Mouse (Mus musculus): ENCODE data around the gene Emx1. TPM values are rescaled to one million over a fixed set of nuclear protein-coding genes. Genes with fewer than 3 reads are reported as not detected.

Gene Emx1
- polyA plus RNA-seq, 2 experiments, result 0.63 TPM; not detected in 1

GRCm38 (mm10) chr6:85218684-85219445 lies 31.6 kb downstream of the Emx1 start:
- Histone ChIP-seq H3K27ac (replicated peaks; ENCODE audit: low read depth, low read length) (no peak overlapping the region), H3K9me3 (ENCODE audit: control insufficient read depth, low read length) (no peaks in the 10 kb centered on the region), H3K4me1 (ENCODE audit: control insufficient read depth, insufficient read depth, low read length) (peaks cover 13% of the 10 kb centered on the region; the same call in 1 of the 2 replicates), H3K9ac (ENCODE audit: low read depth, low read length, severe bottlenecking) (no peak overlapping the region), H3K4me3 (replicated peaks; ENCODE audit: low read length) (no peak overlapping the region), H3K36me3 (ENCODE audit: control insufficient read depth, insufficient read depth, low read length) (no peaks in the 10 kb centered on the region), H3K27me3 (ENCODE audit: control insufficient read depth, insufficient read depth, low read length) (no peaks in the 10 kb centered on the region), H3K4me2 (replicated peaks; ENCODE audit: low read depth, low read length, severe bottlenecking) (no peak overlapping the region)
- 38% methylated on average over 5 of the region's 5 CpGs for WGBS
- no peak for ATAC-seq (ENCODE audit: low FRiP score, low read depth)
- TF ChIP-seq POLR2A (IDR thresholded peaks at IDR 0.05; ENCODE audit: borderline replicate concordance, extremely low read depth, insufficient read depth, insufficient read length), result no peak
- DNase-seq (ENCODE audit: low spot score), result no peak

DNA sequence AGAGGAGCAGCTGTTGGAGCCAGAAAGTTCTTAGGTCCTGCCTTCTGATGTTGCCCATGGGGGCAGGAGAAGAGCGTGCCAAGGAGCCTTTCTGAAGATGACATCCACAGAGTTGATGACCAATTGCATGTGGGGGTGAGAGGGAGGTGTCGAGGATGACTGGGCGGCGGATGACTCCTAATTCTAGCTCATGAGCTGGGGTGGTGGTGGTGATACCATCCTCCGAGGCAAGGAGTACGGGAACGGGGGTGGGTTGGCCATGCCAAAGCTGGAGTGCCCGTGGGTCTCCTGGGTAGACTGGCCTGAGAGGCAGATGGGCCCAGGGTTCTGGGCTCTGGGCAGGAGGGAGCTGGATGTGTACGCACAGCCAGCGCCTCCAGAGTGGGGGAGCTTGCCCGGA lies 32.5 kb downstream of the Emx1 start:
- no peak for ATAC-seq (ENCODE audit: low FRiP score, low read depth)
- no peak for TF ChIP-seq POLR2A (IDR thresholded peaks at IDR 0.05; ENCODE audit: borderline replicate concordance, extremely low read depth, insufficient read depth, insufficient read length)
- H3K4me1 ChIP-seq (ENCODE audit: control insufficient read depth, insufficient read depth, low read length), result peaks cover 13% of the 10 kb centered on the region; the same call in 1 of the 2 replicates
- H3K27me3 ChIP-seq (ENCODE audit: control insufficient read depth, insufficient read depth, low read length), result no peaks in the 10 kb centered on the region
- H3K4me3 ChIP-seq (replicated peaks; ENCODE audit: low read length), result no peak overlapping the region
- 93% methylated on average over 11 of the region's 11 CpGs for WGBS
- H3K36me3 ChIP-seq (ENCODE audit: control insufficient read depth, insufficient read depth, low read length), result no peaks in the 10 kb centered on the region
- no peak overlapping the region for H3K27ac ChIP-seq (replicated peaks; ENCODE audit: low read depth, low read length)
- H3K9ac ChIP-seq (ENCODE audit: low read depth, low read length, severe bottlenecking), result no peak overlapping the region
- H3K9me3 ChIP-seq (ENCODE audit: control insufficient read depth, low read length), result no peaks in the 10 kb centered on the region
- H3K4me2 ChIP-seq (replicated peaks; ENCODE audit: low read depth, low read length, severe bottlenecking), result no peak overlapping the region
- DNase-seq (ENCODE audit: low spot score), result no peak

GRCm38 (mm10) chr6:85220917-85221316 lies 33.7 kb downstream of the Emx1 start:
- Histone ChIP-seq H3K27me3 (ENCODE audit: control insufficient read depth, insufficient read depth, low read length) (no peaks in the 10 kb centered on the region), H3K4me1 (ENCODE audit: control insufficient read depth, insufficient read depth, low read length) (peaks cover 13% of the 10 kb centered on the region; the same call in 1 of the 2 replicates), H3K4me3 (replicated peaks; ENCODE audit: low read length) (no peak overlapping the region), H3K9ac (ENCODE audit: low read depth, low read length, severe bottlenecking) (no peak overlapping the region), H3K9me3 (ENCODE audit: control insufficient read depth, low read length) (no peaks in the 10 kb centered on the region), H3K36me3 (ENCODE audit: control insufficient read depth, insufficient read depth, low read length) (no peaks in the 10 kb centered on the region), H3K4me2 (replicated peaks; ENCODE audit: low read depth, low read length, severe bottlenecking) (no peak overlapping the region), H3K27ac (replicated peaks; ENCODE audit: low read depth, low read length) (no peak overlapping the region)
- 33% methylated on average over 4 of the region's 4 CpGs for WGBS
- no peak for DNase-seq (ENCODE audit: low spot score)
- no peak for ATAC-seq (ENCODE audit: low FRiP score, low read depth)
- no peak for TF ChIP-seq POLR2A (IDR thresholded peaks at IDR 0.05; ENCODE audit: borderline replicate concordance, extremely low read depth, insufficient read depth, insufficient read length)

DNA sequence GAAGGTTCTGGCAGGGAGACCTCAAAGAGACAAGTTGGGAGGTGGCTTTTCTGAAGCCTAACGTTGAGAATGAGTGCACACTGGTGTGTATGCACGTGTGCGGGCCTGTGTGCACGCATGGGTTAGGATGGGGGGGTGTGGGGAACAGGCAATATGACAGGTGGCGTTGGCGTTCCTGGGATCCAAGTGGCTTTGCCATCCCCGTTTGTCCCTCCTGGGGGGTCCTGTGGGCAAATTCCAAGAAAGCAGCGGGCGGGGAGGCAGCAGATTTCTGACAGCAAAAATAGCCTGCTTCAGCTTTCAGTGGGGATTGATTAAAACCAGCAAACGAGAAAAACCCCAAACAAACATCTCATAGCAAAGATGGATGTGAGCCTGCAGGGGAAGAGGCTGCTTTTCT lies 35.3 kb downstream of the Emx1 start:
- no peak for TF ChIP-seq POLR2A (IDR thresholded peaks at IDR 0.05; ENCODE audit: borderline replicate concordance, extremely low read depth, insufficient read depth, insufficient read length)
- ATAC-seq (ENCODE audit: low FRiP score, low read depth) (no peak), DNase-seq (ENCODE audit: low spot score) (no peak)
- no peaks in the 10 kb centered on the region for H3K27me3 ChIP-seq (ENCODE audit: control insufficient read depth, insufficient read depth, low read length)
- no peak overlapping the region for H3K4me3 ChIP-seq (replicated peaks; ENCODE audit: low read length)
- no peak overlapping the region for H3K9ac ChIP-seq (ENCODE audit: low read depth, low read length, severe bottlenecking)
- no peak overlapping the region for H3K4me2 ChIP-seq (replicated peaks; ENCODE audit: low read depth, low read length, severe bottlenecking)
- H3K4me1 ChIP-seq (ENCODE audit: control insufficient read depth, insufficient read depth, low read length), result peaks cover 13% of the 10 kb centered on the region; the same call in 1 of the 2 replicates
- 74% methylated on average over 10 of the region's 10 CpGs for WGBS
- H3K27ac ChIP-seq (replicated peaks; ENCODE audit: low read depth, low read length), result no peak overlapping the region
- H3K36me3 ChIP-seq (ENCODE audit: control insufficient read depth, insufficient read depth, low read length), result no peaks in the 10 kb centered on the region
- H3K9me3 ChIP-seq (ENCODE audit: control insufficient read depth, low read length), result no peaks in the 10 kb centered on the region

GRCm38 (mm10) chr6:85223498-85224150 lies 36.4 kb downstream of the Emx1 start:
- no peak for TF ChIP-seq POLR2A (IDR thresholded peaks at IDR 0.05; ENCODE audit: borderline replicate concordance, extremely low read depth, insufficient read depth, insufficient read length)
- H3K4me1 ChIP-seq (ENCODE audit: control insufficient read depth, insufficient read depth, low read length), result peaks cover 13% of the 10 kb centered on the region; the same call in 1 of the 2 replicates
- H3K9me3 ChIP-seq (ENCODE audit: control insufficient read depth, low read length), result no peaks in the 10 kb centered on the region
- no peak overlapping the region for H3K4me2 ChIP-seq (replicated peaks; ENCODE audit: low read depth, low read length, severe bottlenecking)
- H3K27ac ChIP-seq (replicated peaks; ENCODE audit: low read depth, low read length), result no peak overlapping the region
- H3K9ac ChIP-seq (ENCODE audit: low read depth, low read length, severe bottlenecking), result no peak overlapping the region
- H3K27me3 ChIP-seq (ENCODE audit: control insufficient read depth, insufficient read depth, low read length), result no peaks in the 10 kb centered on the region
- WGBS, result 47% methylated on average over 14 of the region's 14 CpGs
- H3K4me3 ChIP-seq (replicated peaks; ENCODE audit: low read length), result no peak overlapping the region
- no peak for ATAC-seq (ENCODE audit: low FRiP score, low read depth)
- DNase-seq (ENCODE audit: low spot score), result no peak
- no peaks in the 10 kb centered on the region for H3K36me3 ChIP-seq (ENCODE audit: control insufficient read depth, insufficient read depth, low read length)

All from limb, embryonic 14.5 days (tissue).